Mouse (Mus musculus) liver (tissue): Measurements from ENCODE around the gene Ppt2.
A peak's percentile ranks its signal among the peaks of the same experiment; 100 is the strongest.

Experiments used
- DNase-seq: peaks from one replicate; pipeline ENCODE4 v3.0.0-alpha.2; 2020; ENCODE audit warnings: mixed read lengths

Gene Ppt2

DNA sequence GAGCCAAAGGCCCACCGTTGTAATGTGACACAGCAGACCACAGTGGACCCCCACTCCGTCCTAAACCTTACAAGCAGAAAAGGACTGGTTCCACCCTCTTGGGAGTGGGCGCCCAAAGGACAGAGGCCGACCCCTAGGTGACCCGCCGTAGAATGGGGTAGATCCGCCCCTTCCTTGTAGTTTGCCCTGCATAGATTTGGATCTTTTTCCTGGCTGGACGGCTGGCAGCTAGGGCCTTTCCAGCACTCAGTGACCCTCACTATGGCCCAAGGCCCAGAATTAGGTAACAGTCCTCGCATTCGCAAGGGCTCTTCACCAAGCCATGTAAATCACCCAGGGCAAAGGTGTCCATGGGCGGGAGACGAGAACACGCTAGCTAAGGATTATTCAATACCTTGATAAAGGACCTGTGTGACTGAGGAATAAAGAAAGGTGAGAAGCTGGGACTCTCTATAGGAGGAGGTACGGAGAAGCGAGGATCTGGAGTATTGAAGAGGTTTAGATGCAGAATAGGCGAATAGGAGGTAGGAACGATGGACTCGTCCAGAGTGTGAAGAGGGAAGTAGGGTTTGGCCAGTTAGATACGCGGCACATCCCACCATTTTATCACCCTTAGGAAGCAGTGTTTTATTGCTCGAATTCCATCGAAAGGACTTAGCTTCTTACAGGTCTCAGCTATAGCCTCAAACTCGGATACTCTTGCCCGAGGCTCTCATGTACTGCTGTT, 23.6 kb downstream of the Ppt2 start:
- no peak for DNase-seq

GRCm38 (mm10) chr17:34604061-34604508, 24.2 kb downstream of the Ppt2 start, which contains the start of gene Agpat1:
Agpat1 (plus strand) TSS chr17:34604262.
- peak; percentile 99 for DNase-seq

- DNase-seq = peak; percentile 96
Measured at GRCm38 (mm10) chr17:34603375-34604060, 24.8 kb downstream of the Ppt2 start, which contains the start of gene Rnf5. Rnf5 (minus strand) TSS chr17:34603690.

GRCm38 (mm10) chr17:34601796-34602195, 26.5 kb downstream of the Ppt2 start:
- no peak for DNase-seq

- no peak for DNase-seq
Measured at GRCm38 (mm10) chr17:34599891-34600290, 28.4 kb downstream of the Ppt2 start.

- DNase-seq = no peak
Measured at GRCm38 (mm10) chr17:34597566-34598095, 30.7 kb downstream of the Ppt2 start, which contains the start of gene Ager. Ager (plus strand) TSS chr17:34597862.

DNA sequence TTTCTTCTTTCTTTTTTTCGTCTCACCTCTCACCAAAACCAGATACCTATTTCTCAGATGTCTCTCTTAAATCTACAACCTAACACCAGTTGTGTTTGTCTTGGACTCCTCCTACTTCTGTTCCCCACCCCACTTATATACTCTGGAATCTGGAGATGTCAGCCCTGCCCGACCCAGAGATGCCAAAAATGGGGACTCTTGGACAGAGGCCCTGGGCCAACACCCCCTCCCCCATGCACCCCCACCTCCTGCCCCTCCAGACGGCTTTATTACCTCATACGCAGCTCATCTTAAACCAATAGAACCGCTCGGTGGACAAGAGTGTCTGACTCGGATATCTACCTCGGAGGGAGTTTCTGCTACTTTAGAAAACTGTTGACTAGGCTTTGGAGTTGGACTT, 32.2 kb downstream of the Ppt2 start:
- no peak for DNase-seq

GRCm38 (mm10) chr17:34593752-34594525, 34.4 kb downstream of the Ppt2 start:
- peak; percentile 29 for DNase-seq

DNA sequence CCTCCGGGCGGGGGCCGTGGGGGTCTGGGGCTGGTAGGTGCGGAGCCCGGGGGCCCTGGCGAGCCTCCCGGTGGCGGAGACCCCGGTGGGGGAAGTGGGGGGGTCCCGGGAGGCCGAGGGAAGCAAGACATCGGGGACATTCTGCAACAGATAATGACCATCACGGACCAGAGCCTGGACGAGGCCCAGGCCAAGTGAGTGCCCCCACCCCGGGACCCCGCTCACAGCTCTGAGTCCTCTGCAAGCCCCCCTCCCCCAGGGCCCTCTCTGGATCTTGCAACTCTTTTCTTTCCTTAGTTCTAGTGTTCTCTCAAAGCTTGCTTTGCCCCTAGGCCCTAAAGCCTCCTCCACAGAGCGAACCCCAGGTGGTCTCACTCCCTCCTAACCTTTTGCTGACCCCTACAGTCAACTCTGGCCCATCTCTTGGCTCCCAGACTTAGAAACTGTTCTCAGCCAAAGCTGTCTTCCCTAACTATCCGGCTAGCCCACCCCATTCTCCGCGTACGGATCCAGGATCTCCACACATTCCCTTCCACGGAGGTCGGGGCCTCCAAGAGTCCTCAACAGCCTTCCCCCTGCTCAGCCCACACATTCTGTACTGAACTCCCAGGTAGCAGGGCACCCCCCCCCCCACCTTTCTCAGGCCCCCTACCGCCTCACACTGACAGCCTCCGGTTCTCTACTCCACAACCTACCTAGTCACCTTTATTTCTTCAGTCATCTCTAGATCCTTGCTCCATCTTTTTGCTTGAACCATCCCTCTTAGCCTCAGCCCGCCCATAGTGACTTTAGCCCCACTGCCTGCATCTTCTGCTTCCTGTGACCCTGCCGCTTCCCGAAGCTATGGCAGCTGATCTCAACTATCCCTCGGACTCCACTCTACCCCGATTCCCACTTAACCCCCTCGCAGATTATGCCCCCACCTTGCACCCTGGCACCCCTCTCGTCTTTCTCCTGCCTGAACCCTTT, 35.4 kb downstream of the Ppt2 start:
- no peak for DNase-seq

DNA sequence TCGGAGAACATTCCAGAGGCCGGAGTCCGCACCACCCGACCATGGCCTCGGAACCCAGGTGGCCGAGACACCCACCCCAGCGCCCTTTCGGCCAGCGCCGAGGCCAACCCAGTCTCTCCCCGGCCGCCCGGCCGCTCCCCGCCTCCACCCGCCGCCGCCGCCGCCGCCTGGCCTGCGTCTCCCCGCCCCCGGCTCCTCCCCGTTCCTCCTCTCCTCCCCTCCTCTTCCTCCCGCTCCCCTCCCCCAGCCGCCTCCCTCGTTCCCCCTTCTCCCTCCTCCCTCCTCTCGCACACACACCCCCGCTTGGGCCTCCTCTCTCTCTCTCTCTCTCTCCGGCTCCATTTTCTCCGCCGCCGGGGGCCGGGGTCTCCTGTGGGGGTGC, 36.3 kb downstream of the Ppt2 start:
- DNase-seq = peak; percentile 96

DNA sequence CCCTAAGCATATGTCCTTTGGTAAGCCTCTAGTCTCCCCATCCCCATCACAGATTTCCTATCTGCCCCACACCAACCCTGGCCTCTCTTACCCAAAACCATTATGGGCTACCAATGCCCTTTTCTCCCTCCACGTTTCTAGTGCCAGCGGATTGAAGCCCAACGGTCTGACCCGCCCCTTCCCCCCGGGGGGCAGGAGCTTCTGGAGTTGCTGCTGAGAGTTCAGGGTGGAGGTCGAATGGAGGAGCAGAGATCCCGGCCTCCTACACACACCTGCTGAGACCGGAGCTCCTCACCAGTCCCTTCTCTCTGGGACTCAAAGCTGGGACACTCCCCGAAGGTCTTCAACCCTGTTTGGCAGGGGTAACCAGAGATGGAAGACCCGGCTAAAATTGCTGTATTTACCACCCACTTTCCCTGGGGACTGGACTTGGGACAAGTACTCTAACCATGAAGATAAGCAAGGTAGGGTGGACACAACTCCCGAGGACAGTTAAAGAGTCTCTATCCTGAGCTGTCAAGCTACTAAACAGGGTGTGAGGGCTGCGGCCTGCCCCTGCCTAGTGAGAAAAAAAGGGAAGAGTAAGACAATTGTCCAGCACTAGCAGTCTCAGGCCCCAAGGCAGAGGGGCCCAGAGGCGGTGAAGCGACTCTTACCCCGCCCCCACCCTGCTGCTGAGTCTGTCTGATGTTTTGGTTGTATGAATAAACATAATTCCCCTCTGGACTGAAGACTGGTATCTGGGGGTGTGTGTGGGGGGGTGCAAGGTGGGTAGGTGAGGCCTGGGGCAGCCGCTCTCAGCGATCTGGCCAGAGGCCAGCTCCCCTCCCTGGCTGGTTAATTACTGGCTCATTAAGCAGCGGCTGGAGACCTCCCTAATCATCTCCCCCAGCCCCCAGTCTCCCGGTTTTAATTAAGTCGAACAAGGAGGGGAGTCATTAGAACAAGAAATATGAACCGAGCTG, 37.0 kb downstream of the Ppt2 start, which contains the start of gene Pbx2:
TSS of gene Pbx2 (plus strand) at position 238 of the 965 bp plus-strand sequence.
- DNase-seq = peak; percentile 62

- DNase-seq = no peak
Measured at GRCm38 (mm10) chr17:34590154-34590987, 37.9 kb downstream of the Ppt2 start.

GRCm38 (mm10) chr17:34589681-34590101, 38.6 kb downstream of the Ppt2 start, which contains the start of gene Gpsm3:
Gpsm3 (plus strand) TSS chr17:34589806.
- peak; percentile 39 for DNase-seq

DNA sequence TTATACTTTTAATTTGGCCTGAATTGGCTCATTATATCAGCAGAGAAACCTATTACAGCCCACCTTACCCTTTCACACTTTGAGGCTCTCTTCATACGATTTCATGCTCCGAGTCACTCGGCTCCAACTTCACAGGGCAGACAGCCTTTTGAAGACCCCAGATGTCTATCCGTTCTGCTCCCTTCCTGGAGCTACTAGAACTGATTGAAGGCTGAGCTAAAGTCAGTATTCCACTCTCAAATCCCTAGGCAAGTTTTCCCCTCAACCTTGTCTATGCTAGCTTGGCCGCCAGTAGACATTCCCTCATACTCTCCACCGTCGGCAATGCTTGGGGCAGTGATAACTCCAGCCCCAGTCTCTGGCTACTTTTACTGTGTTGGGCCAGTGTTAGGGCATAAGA, 39.1 kb downstream of the Ppt2 start:
- DNase-seq = no peak

DNA sequence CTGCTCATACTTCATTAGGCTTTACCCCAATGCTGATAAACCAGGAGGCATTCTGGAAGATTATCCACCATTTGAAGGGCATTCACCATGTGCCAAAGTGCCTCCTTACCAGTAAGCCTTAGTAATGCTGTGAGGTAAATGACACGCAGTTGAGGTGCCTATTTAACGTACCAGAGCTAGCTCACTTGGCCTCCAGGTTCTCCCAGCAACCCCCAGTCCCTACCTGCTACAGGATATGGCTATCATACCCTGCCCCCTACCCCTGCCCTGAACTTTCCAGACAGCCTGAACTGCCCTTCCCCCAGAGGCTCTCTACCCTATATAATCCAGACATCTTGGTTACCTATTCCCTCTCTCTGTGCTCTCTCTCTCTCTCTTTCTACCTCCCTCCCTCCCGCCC, 39.5 kb downstream of the Ppt2 start:
- DNase-seq = no peak

DNA sequence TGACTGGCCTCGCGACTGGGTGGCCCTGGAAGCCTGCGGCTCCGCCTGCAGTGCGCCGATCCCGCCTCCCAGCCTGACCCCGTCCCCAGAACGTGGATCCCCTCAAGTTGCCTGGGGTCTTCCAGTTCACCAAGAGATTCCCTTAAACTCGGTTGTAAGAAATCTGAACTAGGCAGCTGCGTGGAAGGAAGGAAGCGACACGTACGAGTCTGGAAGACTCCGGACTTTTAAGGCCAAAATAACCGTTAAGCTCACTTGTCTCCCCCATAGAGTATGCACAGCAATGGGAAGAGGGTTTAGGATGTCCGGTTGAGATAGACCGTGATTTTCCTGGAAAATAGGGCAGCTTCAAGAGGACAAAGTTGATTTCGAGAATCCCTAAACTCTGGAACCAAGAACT, 40.5 kb downstream of the Ppt2 start:
- DNase-seq = no peak

GRCm38 (mm10) chr17:34587423-34587811, 40.9 kb downstream of the Ppt2 start:
- DNase-seq = peak; percentile 98

DNA sequence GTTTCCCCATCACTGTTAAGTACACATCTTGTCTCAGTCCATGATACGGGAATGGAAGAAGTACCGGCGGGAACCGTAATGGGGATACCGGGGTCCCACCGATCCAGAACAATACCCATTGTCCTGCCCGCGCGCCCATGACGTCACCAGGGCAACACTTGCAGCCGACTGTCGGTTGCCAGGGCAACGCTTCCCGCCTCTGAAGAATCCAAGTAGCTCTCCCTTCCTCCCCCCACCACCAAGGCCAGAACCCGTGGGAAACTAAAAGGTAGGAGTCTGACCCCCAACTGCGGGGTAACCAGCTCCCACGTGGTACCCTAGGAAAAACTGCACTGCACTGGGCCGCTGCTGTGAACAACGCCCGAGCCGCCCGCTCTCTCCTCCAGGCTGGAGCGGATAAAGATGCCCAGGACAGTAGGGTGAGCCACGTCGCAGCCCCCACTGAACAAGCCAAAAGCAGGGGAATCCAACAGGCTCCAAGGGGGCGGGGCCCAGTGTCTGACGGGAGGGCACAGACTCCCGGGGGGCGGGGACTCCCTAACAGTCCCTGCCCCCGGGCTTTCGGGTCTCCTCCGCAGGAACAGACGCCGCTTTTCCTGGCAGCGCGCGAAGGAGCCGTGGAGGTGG, 41.4 kb downstream of the Ppt2 start:
- DNase-seq = peak; percentile 93
